Comparison of ENCODE assay signal across 8 mouse cellular contexts in genomic region chr1:133609771-133610502, GRCm38 (mm10). TPM values are rescaled to one million over a fixed set of nuclear protein-coding genes. Genes with fewer than 3 reads are reported as not detected.
DNase-seq lines count a peak whose midpoint lies in the region; ATAC-seq and TF ChIP-seq lines count a peak whose summit lies in the region.

Gene Snrpe, minus strand, starts transcription at chr1:133610291.

- peak; percentile 97 for DNase-seq in 3134 (ENCODE audit: extremely low read depth, insufficient read length, low spot score)
- peak; percentile 97 to 98 for DNase-seq in adrenal gland, postnatal 36 days
- DNase-seq in heart, adult 18-20 months: peak; percentile 96 to 97
- DNase-seq in kidney, adult 2 months: peak; percentile 98
- peak; percentile 94 to 97 for DNase-seq in spleen, adult 2 months (ENCODE audit: low read depth in 1 of 2, low spot score in 2 of 2)

- peak within 1 kb of the TSS; percentile 91 for H3K27ac ChIP-seq in embryonic facial prominence, embryonic 13.5 days
- H3K27ac ChIP-seq in kidney, adult 2 months (ENCODE audit: insufficient read depth, low read depth, low read length): peak within 1 kb of the TSS; percentile 82
- H3K27ac ChIP-seq in limb, embryonic 12.5 days: peak within 1 kb of the TSS; percentile 94
- H3K27ac ChIP-seq in midbrain, embryonic 15.5 days: peak within 1 kb of the TSS; percentile 96
- peak within 1 kb of the TSS; percentile 90 for H3K27ac ChIP-seq in spleen, adult 2 months (ENCODE audit: insufficient read depth, low read length)

- peak; percentile 96 for TF ChIP-seq CTCF in kidney, adult 2 months (conservative IDR thresholded peaks at IDR 0.05; ENCODE audit: insufficient read depth, insufficient read length, low read depth, low read length)
- peak; percentile 99 for TF ChIP-seq CTCF in spleen, adult 2 months (IDR thresholded peaks at IDR 0.05; ENCODE audit: extremely low read depth, insufficient read depth, insufficient read length, insufficient replicate concordance)

- peaks cover 47% of the 10 kb centered on the region for H3K36me3 ChIP-seq in embryonic facial prominence, embryonic 13.5 days
- peaks cover 2% of the 10 kb centered on the region for H3K36me3 ChIP-seq in kidney, adult 2 months (ENCODE audit: control insufficient read depth, insufficient read depth, low read length)
- H3K36me3 ChIP-seq in limb, embryonic 12.5 days: peaks cover 52% of the 10 kb centered on the region
- H3K36me3 ChIP-seq in midbrain, embryonic 15.5 days (replicated peaks): peaks cover 23% of the 10 kb centered on the region
- peaks cover 18% of the 10 kb centered on the region for H3K36me3 ChIP-seq in spleen, adult 2 months (ENCODE audit: control insufficient read depth, insufficient read depth, low read length)

- ATAC-seq in embryonic facial prominence, embryonic 13.5 days (ENCODE audit: insufficient number of reproducible peaks, insufficient read depth, low FRiP score, low TSS enrichment, low read depth): peak; percentile 94
- ATAC-seq in limb, embryonic 12.5 days (ENCODE audit: insufficient number of reproducible peaks, insufficient read depth, low FRiP score, low TSS enrichment, low read depth): peak; percentile 97
- peak; percentile 98 for ATAC-seq in midbrain, embryonic 15.5 days (replicated peaks)

- H3K9ac ChIP-seq in embryonic facial prominence, embryonic 13.5 days: peak within 1 kb of the TSS; percentile 97
- H3K9ac ChIP-seq in limb, embryonic 12.5 days (replicated peaks): peak within 1 kb of the TSS; percentile 96
- H3K9ac ChIP-seq in midbrain, embryonic 15.5 days: peak within 1 kb of the TSS; percentile 98

- no peaks in the 10 kb centered on the region for H3K9me3 ChIP-seq in embryonic facial prominence, embryonic 13.5 days
- no peaks in the 10 kb centered on the region for H3K9me3 ChIP-seq in limb, embryonic 12.5 days
- no peaks in the 10 kb centered on the region for H3K9me3 ChIP-seq in midbrain, embryonic 15.5 days

- H3K4me1 ChIP-seq in embryonic facial prominence, embryonic 13.5 days: peaks cover 9% of the 10 kb centered on the region; the same call in 1 of the 2 replicates
- peaks cover 3% of the 10 kb centered on the region; the same call in 1 of the 2 replicates for H3K4me1 ChIP-seq in kidney, adult 2 months (ENCODE audit: control insufficient read depth, insufficient read depth, low read length)
- peaks cover 10% of the 10 kb centered on the region; the same call in 1 of the 2 replicates for H3K4me1 ChIP-seq in limb, embryonic 12.5 days (replicated peaks)
- H3K4me1 ChIP-seq in midbrain, embryonic 15.5 days: peaks cover 15% of the 10 kb centered on the region
- no peaks in the 10 kb centered on the region for H3K4me1 ChIP-seq in spleen, adult 2 months (ENCODE audit: control insufficient read depth, insufficient read depth, insufficient read length)

- WGBS in embryonic facial prominence, embryonic 13.5 days: under 1% methylated on average over 69 of the region's 73 CpGs
- under 1% methylated on average over 73 of the region's 73 CpGs for WGBS in kidney, adult 2 months
- WGBS in limb, embryonic 12.5 days: under 1% methylated on average over 73 of the region's 73 CpGs
- under 1% methylated on average over 73 of the region's 73 CpGs for WGBS in midbrain, embryonic 15.5 days
- under 1% methylated on average over 73 of the region's 73 CpGs for WGBS in spleen, adult 2 months

- H3K27me3 ChIP-seq in embryonic facial prominence, embryonic 13.5 days: no peaks in the 10 kb centered on the region
- no peaks in the 10 kb centered on the region for H3K27me3 ChIP-seq in kidney, adult 2 months (replicated peaks; ENCODE audit: control insufficient read depth, insufficient read depth, low read length)
- H3K27me3 ChIP-seq in limb, embryonic 12.5 days: no peaks in the 10 kb centered on the region
- no peaks in the 10 kb centered on the region for H3K27me3 ChIP-seq in midbrain, embryonic 15.5 days (replicated peaks)
- H3K27me3 ChIP-seq in spleen, adult 2 months (ENCODE audit: control insufficient read depth, insufficient read depth, low read length): no peaks in the 10 kb centered on the region

- H3K4me2 ChIP-seq in embryonic facial prominence, embryonic 13.5 days: peak within 1 kb of the TSS; percentile 66
- H3K4me2 ChIP-seq in limb, embryonic 12.5 days: peak within 1 kb of the TSS; percentile 72
- H3K4me2 ChIP-seq in midbrain, embryonic 15.5 days: peak within 1 kb of the TSS; percentile 67

- no peak for TF ChIP-seq POLR2A in kidney, adult 2 months (IDR thresholded peaks at IDR 0.05; ENCODE audit: low read depth, low read length)
- peak; percentile 48; the same call in 1 of the 2 replicates for TF ChIP-seq POLR2A in spleen, adult 2 months (IDR thresholded peaks at IDR 0.05; ENCODE audit: low read depth, low read length)

- H3K4me3 ChIP-seq in embryonic facial prominence, embryonic 13.5 days: peak within 1 kb of the TSS; percentile 97
- H3K4me3 ChIP-seq in kidney, adult 2 months (ENCODE audit: insufficient read depth, low read depth, low read length): peak within 1 kb of the TSS; percentile 83
- H3K4me3 ChIP-seq in limb, embryonic 12.5 days (replicated peaks): peak within 1 kb of the TSS; percentile 91
- H3K4me3 ChIP-seq in midbrain, embryonic 15.5 days: peak within 1 kb of the TSS; percentile 100
- H3K4me3 ChIP-seq in spleen, adult 2 months (ENCODE audit: extremely low read depth, insufficient read depth, insufficient read length): peak within 1 kb of the TSS; percentile 90

RNA-seq across cellular contexts. Expression of gene Snrpe, which starts in this region (rescaled TPM):
- total RNA-seq in adrenal gland, postnatal 36 days (2021): 100 to 1,000 TPM; 116 TPM
- polyA plus RNA-seq in embryonic facial prominence, embryonic 13.5 days (2015; fragmentation: Nextera tagmentation; extraction: Ambion mirVana): 734 and 747 TPM in 2 replicates
- total RNA-seq in heart, adult 18-20 months (2021): 10 to 100 TPM; 76.3 to 78.8 TPM
- polyA plus RNA-seq in kidney, adult 2 months (2012; rRNA removed): 29.2 and 48.6 TPM in 2 replicates
- 840 and 861 TPM in 2 replicates for polyA plus RNA-seq in limb, embryonic 12.5 days (2016; fragmentation: Nextera tagmentation; extraction: Ambion mirVana)
- polyA plus RNA-seq in midbrain, embryonic 15.5 days (2015; fragmentation: Nextera tagmentation; extraction: Ambion mirVana): 416 and 427 TPM in 2 replicates
- 14.8 and 17.8 TPM in 2 replicates for polyA plus RNA-seq in spleen, adult 2 months (2012; rRNA removed)

Comparison
In these comparisons a context has a peak if more than half of its experiments do, and no peak if none do; other contexts are left out.
1. Peak in every context shown above with its lines: DNase-seq, ATAC-seq, H3K4me3 ChIP-seq and H3K27ac ChIP-seq.